Mouse (Mus musculus) small intestine, adult 2 months (tissue): ENCODE data around the gene Dctn2.
A peak's percentile ranks its signal among the peaks of the same experiment; 100 is the strongest.

Experiments
- CTCF ChIP-seq: fragments of 200-500 bp; IDR thresholded peaks from 2 replicates; pipeline ENCODE4 v1.5.1; 2012; ENCODE audit warnings: low read depth, mild to moderate bottlenecking, control low read depth, inconsistent platforms, low read length, moderate library complexity, mixed read lengths; ENCODE audit not compliant: insufficient replicate concordance, insufficient read length; ENCODE audit errors: extremely low read depth
- POLR2A ChIP-seq: fragments of 200-500 bp; IDR thresholded peaks from 2 replicates; pipeline ENCODE4 v1.6.1; 2012; ENCODE audit warnings: low read depth, mild to moderate bottlenecking, control low read depth, inconsistent platforms, low read length, moderate library complexity

GRCm38 (mm10) chr10:127325454-127326016, 59.4 kb downstream of the Dctn2 start:
- TF ChIP-seq CTCF: 0 out of 2 replicates have a peak, but pooled peaks have one; percentile 3
- TF ChIP-seq POLR2A: no peak
